Mouse (Mus musculus) WW6 (cell line): ENCODE results near the gene Ddx58.

Experiments used
- DNase-seq: peaks from one replicate; pipeline ENCODE4 v3.0.0-alpha.2; 2013; ENCODE audit warnings: low read depth, low spot score

Ddx58 gene

GRCm38 (mm10) chr4:40182651-40183320 is 56.8 kb downstream of the Ddx58 start:
- peak; percentile 47 for DNase-seq

GRCm38 (mm10) chr4:40181681-40182080 is 57.9 kb downstream of the Ddx58 start:
- no peak for DNase-seq

DNA sequence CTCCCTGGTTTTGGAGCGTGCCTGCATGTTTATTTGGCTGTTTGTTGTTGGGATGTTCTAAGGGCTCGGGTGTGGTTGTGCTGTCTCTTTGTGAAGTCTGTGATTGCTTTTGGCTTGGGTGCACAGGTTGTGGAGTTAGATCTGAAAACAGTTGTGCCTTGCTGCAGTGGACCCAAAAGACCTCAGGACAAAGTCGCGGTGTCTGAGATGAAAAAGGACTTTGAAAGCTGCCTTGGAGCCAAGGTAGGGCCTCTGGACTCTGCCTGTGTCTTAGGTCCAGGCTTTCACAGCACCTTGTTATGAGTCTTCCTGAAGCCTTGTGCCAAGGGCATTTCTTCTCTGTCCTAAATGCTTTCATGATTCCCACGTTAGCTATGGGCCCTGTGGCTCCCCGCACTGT is 59.6 kb downstream of the Ddx58 start:
- DNase-seq, result no peak

GRCm38 (mm10) chr4:40178584-40178983 is 61.0 kb downstream of the Ddx58 start:
- no peak for DNase-seq

DNA sequence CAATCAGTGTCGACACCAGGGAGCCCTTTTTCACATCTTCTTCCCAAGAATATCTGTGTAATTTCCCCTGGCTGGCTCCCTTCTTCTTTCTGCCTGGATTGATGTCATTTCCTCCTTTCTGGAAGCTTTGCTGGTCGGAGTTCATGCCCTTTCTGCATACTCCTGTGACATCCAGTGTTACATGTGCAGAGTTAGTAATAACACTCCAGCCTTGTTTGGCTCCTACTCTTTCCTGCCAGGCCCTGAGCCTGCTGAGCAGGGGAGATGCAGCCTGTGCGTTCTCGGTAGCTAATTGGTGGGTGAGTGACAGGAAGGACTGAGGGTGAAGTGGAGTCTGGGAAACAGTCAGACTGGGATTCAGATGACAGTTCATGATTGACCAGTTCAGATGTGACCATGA is 65.3 kb downstream of the Ddx58 start:
- no peak for DNase-seq

GRCm38 (mm10) chr4:40172336-40172735 is 67.3 kb downstream of the Ddx58 start:
- no peak for DNase-seq

GRCm38 (mm10) chr4:40171477-40171876 is 68.2 kb downstream of the Ddx58 start:
- DNase-seq, result no peak

- DNase-seq, result no peak
These were observed 76.0 kb downstream of the Ddx58 start for GRCm38 (mm10) chr4:40163646-40164045.

DNA sequence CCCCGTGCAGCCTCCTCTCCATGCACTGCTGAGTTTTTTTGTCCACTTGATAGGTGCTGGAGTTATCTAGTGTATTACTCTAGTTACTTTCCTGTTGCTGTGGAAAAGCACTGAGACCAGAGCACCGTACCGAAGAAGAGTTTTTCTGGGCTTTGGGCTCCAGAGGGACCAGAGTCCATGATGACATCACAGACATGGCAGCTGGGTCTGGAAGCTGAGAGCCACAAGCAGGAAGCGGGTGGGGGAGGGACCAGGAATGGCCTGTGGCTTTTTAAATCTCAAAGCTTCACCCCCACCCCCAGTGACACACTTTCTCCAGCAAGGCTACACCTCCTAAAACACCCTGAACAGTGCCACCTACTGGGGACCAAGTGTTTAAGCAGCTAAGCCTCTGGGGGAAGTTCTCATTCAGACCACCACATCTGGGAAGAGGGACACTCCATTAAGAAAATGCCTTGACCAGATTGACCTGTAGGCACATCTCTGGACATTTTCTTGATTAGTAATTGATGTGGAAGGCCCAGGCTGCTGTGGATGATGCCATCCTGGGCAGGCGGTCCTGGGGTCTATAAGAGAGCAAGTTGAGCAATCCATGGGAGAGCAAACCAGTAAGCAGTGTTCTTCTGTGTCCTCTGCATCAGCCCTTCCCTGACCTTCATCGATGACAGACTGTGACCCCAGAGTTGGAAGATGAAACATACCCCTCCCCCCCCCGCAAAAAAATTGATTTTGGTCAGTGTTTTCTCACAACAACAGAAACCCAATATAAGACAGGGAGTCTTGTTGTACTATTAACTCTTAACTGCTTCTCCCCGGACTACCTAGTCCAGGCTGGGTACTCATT is 78.8 kb downstream of the Ddx58 start:
- no peak for DNase-seq

- DNase-seq, result no peak
These were observed 81.4 kb downstream of the Ddx58 start for GRCm38 (mm10) chr4:40158224-40158540.

DNA sequence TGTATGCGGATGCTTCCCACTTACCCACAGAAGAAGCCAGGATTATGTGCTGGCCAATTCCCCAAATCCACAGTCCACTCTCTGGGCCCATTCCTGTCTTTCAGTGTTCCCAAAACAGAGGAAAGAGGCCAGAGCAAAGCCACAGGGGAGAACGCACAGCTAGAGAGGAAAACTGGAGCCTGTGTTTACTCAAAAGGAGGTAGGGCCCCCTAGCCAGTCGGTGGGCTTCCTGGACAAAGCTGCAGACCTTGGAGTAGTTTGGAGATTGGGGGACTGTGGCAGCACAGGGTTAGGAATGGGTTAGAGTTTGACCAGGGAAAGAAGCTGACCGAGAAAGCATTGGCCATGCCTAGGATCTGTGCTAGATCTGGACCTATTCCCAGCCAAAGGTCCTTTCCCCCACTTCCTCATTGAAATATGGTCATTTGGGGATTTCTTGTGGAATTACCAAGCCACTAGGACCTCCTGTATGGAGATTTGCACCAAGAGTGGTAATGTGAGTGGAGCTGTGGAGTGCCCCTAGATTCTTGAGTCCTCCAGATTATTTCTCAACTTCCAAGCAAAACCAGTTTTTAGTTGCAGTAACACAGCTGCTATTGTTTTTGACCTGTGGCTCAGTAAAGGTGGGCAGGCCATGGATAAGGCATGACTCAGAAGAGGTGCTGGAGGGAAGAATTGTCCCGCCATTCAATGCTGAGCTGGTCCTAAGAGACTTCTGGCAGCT is 82.0 kb downstream of the Ddx58 start:
- DNase-seq, result no peak

DNA sequence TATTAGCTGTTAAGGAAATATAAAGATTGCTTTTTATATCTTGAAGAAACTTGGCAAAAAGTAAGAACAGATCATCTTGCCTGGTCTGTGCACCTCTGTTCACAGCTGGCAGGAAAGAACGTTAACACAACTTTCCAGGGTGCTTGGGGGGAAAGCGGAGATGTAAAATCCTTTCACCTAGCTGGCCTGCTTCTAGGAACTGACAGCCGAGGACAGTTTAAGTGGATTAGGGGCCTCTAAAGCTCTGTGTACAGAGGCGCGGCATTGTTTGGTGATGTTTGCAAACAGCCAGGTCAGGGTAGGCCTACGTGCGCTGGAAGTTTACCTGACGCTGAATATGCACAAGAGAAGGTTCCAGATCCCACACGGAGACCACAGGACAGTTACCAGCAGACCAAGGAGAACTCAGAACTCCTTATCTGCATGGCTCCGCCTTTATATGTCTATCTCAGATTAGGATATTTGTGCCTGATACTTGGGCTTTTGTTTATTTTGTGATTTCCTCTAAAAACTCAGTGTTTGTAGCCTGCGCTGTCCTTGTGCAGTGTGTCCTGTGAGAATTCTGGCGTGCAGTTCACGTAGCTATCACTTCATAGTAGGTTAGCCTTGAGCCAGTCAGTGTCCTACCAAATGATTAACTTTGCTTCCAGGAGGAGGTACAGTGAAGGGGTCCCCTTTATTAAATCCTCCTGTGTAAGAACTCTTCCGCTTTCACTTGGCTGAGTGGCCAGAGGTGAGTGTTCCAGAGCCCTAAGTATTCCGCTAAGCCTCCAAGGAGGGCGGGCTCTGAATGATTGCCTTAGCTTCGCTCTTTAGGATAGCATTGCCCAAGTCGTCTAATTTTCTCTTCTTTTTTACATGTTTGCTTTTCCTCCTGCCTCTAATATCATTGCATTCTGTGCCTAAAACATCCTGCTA is 82.8 kb downstream of the Ddx58 start:
- DNase-seq, result no peak

GRCm38 (mm10) chr4:40156153-40156552 is 83.5 kb downstream of the Ddx58 start:
- DNase-seq, result no peak

- no peak for DNase-seq
These were observed 84.1 kb downstream of the Ddx58 start for GRCm38 (mm10) chr4:40155467-40155999.

DNA sequence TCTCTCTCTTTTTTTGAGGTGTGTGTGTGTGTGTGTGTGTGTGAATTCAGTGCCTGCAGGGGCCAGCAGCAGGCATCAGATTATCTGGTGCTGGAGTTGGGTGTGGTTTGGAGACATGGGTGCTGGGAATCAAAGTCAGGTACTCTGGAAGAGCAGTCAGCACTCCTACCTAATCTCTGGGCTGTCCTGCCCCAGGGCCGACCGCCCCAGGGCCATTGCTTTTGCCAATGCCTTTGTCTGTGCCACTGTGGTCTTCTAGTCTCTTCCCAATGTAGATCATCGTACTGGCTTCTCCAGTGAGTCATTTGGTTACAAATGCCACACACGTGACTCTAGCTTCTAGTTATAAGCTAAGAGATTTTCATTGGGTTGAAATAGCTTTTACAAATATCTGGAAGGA is 84.9 kb downstream of the Ddx58 start:
- no peak for DNase-seq
